8 mouse cellular contexts compared by ENCODE assay signal in genomic region chr16:24449806-24450205, GRCm38 (mm10).
A peak's percentile ranks its signal among the peaks of the same experiment; 100 is the strongest.
DNase-seq lines count a peak whose midpoint lies in the region; ATAC-seq lines count a peak whose summit lies in the region.

No protein-coding gene starts in this region.

- ATAC-seq in cerebellum, adult (ENCODE audit: insufficient number of reproducible peaks, low FRiP score, low TSS enrichment), result no peak

- peak; percentile 63 for DNase-seq in cerebellum, adult 11-12 months
- peak; percentile 47 for DNase-seq in urinary bladder, postnatal 14 days (ENCODE audit: low spot score)
- DNase-seq in urinary bladder, adult 18-20 months (ENCODE audit: low spot score in 2 of 2), result no peak
- peak; percentile 82 for DNase-seq in kidney, postnatal 14 days
- DNase-seq in adipocyte (ENCODE audit: low spot score) (no peak), MN1 (ENCODE audit: low spot score) (no peak)
- DNase-seq in right cerebral cortex, postnatal 36 days (ENCODE audit: low spot score in 2 of 2), result no peak

Comparison
In these comparisons a context has a peak if more than half of its experiments do, and no peak if none do; other contexts are left out.
1. DNase-seq: peak in cerebellum, adult 11-12 months (single experiment), urinary bladder, postnatal 14 days (single experiment) and kidney, postnatal 14 days (single experiment); none in urinary bladder, adult 18-20 months (0 of 2), adipocyte (single experiment), MN1 (single experiment) and right cerebral cortex, postnatal 36 days (0 of 2).